23 mouse cellular contexts compared by ENCODE assay signal in the genomic region with DNA sequence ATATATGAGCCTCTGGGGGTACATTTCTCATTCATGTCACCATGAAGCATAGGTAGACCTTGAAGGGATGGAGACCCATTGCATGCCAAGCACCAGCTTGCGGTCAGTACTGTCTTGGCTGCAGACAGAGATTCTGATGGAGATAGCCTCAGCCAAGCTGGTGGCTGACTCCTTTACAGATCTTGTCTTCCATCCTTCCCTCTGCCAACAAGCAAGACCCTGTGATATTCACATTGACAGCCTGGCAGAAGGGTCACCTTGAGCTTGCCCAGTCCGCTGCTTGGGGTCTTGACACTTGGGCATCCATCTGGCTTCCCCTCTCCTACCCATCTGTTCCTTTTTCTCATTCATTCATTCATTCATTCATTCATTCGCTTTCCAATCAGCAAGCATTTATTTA.
DNase-seq lines count a peak whose midpoint lies in the region; ATAC-seq and TF ChIP-seq lines count a peak whose summit lies in the region.
"Had no signal": no experiment of that assay in that cellular context is flagged by ENCODE, and none has a peak within 500 bp of the region (broad histone marks: within the 10 kb centered on the region; RNA-seq: fewer than 3 reads in every experiment).

No protein-coding gene starts in this region.

- no peak for TF ChIP-seq POLR2A in cerebellum, adult 2 months (IDR thresholded peaks at IDR 0.05; ENCODE audit: borderline replicate concordance, insufficient read depth, low read length)
- no peak for TF ChIP-seq POLR2A in olfactory bulb, adult 2 months (IDR thresholded peaks at IDR 0.05; ENCODE audit: insufficient read depth, low read depth, low read length)

- ATAC-seq in hindbrain, postnatal 0 days: peak; percentile 54; the same call in 1 of the 2 replicates
- ATAC-seq in hindbrain, embryonic 13.5 days (ENCODE audit: low FRiP score): no peak
- no peak for ATAC-seq in lung, embryonic 16.5 days (ENCODE audit: low read depth)
- ATAC-seq: forebrain, embryonic 13.5 days; forebrain, embryonic 16.5 days had no signal

- H3K27ac ChIP-seq in cerebellum, adult 2 months (ENCODE audit: insufficient read depth, low read length): no peak overlapping the region
- no peak overlapping the region for H3K27ac ChIP-seq in hindbrain, postnatal 0 days
- H3K27ac ChIP-seq in hindbrain, embryonic 13.5 days: no peak overlapping the region
- 0 out of 2 replicates have a peak overlapping the region, but pooled peaks have one; percentile 6 for H3K27ac ChIP-seq in lung, embryonic 16.5 days (ENCODE audit: low read length)
- H3K27ac ChIP-seq in olfactory bulb, adult 2 months (ENCODE audit: insufficient read depth, low read depth, low read length): peak overlapping the region; percentile 63
- H3K27ac ChIP-seq: forebrain, embryonic 10.5 days; forebrain, embryonic 13.5 days; hindbrain, embryonic 10.5 days; hindbrain, embryonic 14.5 days had no signal

- H3K9me3 ChIP-seq in hindbrain, postnatal 0 days (ENCODE audit: low read length): no peaks in the 10 kb centered on the region
- H3K9me3 ChIP-seq in hindbrain, embryonic 13.5 days: no peaks in the 10 kb centered on the region
- no peaks in the 10 kb centered on the region for H3K9me3 ChIP-seq in lung, embryonic 16.5 days (ENCODE audit: control insufficient read depth, low read length)
- H3K9me3 ChIP-seq: forebrain, embryonic 10.5 days; forebrain, embryonic 13.5 days; hindbrain, embryonic 10.5 days had no signal

- no peaks in the 10 kb centered on the region for H3K27me3 ChIP-seq in cerebellum, adult 2 months (ENCODE audit: control insufficient read depth, insufficient read depth, low read length)
- H3K27me3 ChIP-seq in hindbrain, postnatal 0 days (ENCODE audit: insufficient read depth, low read length): no peaks in the 10 kb centered on the region
- H3K27me3 ChIP-seq in hindbrain, embryonic 13.5 days: no peaks in the 10 kb centered on the region
- no peaks in the 10 kb centered on the region for H3K27me3 ChIP-seq in lung, embryonic 16.5 days (ENCODE audit: control insufficient read depth, insufficient read depth, low read depth, low read length)
- H3K27me3 ChIP-seq: CH12.LX; forebrain, embryonic 13.5 days; Patski had no signal

- no peak overlapping the region for H3K4me3 ChIP-seq in cerebellum, adult 2 months (replicated peaks; ENCODE audit: insufficient read depth, low read depth, low read length)
- H3K4me3 ChIP-seq in hindbrain, postnatal 0 days (ENCODE audit: low read length): no peak overlapping the region
- no peak overlapping the region for H3K4me3 ChIP-seq in hindbrain, embryonic 13.5 days
- no peak overlapping the region for H3K4me3 ChIP-seq in lung, embryonic 16.5 days (ENCODE audit: low read length)
- no peak overlapping the region for H3K4me3 ChIP-seq in olfactory bulb, adult 2 months (ENCODE audit: insufficient read depth, low read depth, low read length)
- H3K4me3 ChIP-seq: forebrain, embryonic 10.5 days; forebrain, embryonic 13.5 days; hindbrain, embryonic 10.5 days had no signal

- H3K9ac ChIP-seq in hindbrain, postnatal 0 days (replicated peaks; ENCODE audit: low read length): no peak overlapping the region
- no peak overlapping the region for H3K9ac ChIP-seq in hindbrain, embryonic 13.5 days
- no peak overlapping the region for H3K9ac ChIP-seq in lung, embryonic 16.5 days (ENCODE audit: low read length)
- H3K9ac ChIP-seq: forebrain, embryonic 13.5 days; hindbrain, embryonic 14.5 days had no signal

- peaks cover 50% of the 10 kb centered on the region for H3K4me1 ChIP-seq in cerebellum, adult 2 months (ENCODE audit: control insufficient read depth, insufficient read depth, low read length)
- peaks cover 5% of the 10 kb centered on the region; the same call in 1 of the 2 replicates for H3K4me1 ChIP-seq in hindbrain, postnatal 0 days (ENCODE audit: insufficient read depth, low read length)
- peaks cover 6% of the 10 kb centered on the region for H3K4me1 ChIP-seq in hindbrain, embryonic 13.5 days (replicated peaks)
- peaks cover 6% of the 10 kb centered on the region for H3K4me1 ChIP-seq in lung, embryonic 16.5 days (replicated peaks; ENCODE audit: control insufficient read depth, insufficient read depth, low read length)
- H3K4me1 ChIP-seq in olfactory bulb, adult 2 months (ENCODE audit: control insufficient read depth, insufficient read depth, low read length): peaks cover 40% of the 10 kb centered on the region
- H3K4me1 ChIP-seq: forebrain, embryonic 10.5 days; forebrain, embryonic 13.5 days; hindbrain, embryonic 10.5 days had no signal

- H3K4me2 ChIP-seq in hindbrain, postnatal 0 days (ENCODE audit: low read depth, low read length): no peak overlapping the region
- no peak overlapping the region for H3K4me2 ChIP-seq in hindbrain, embryonic 13.5 days
- no peak overlapping the region for H3K4me2 ChIP-seq in lung, embryonic 16.5 days (ENCODE audit: low read depth, low read length)
- H3K4me2 ChIP-seq: forebrain, embryonic 13.5 days; heart, embryonic 11.5 days; hindbrain, embryonic 14.5 days had no signal

- peak; percentile 88 to 91 for DNase-seq in cerebellum, postnatal 10 days
- no peak for DNase-seq in cerebellum, adult 2 months
- DNase-seq in hindbrain, postnatal 0 days (ENCODE audit: low spot score): peak; percentile 28
- no peak for DNase-seq in lung, postnatal 25 days (ENCODE audit: low spot score)
- DNase-seq: adrenal gland, postnatal 10 days; adrenal gland, postnatal 36 days; B cell, adult 2 months; cerebellum, adult 18-20 months; gastrocnemius, postnatal 10 days; gastrocnemius, postnatal 36 days; heart, postnatal 36 days had no signal

- no peak for TF ChIP-seq CTCF in cerebellum, adult 2 months (IDR thresholded peaks at IDR 0.05; ENCODE audit: borderline replicate concordance, insufficient read depth, low read depth, low read length)
- TF ChIP-seq CTCF in hindbrain, postnatal 0 days (IDR thresholded peaks at IDR 0.05; ENCODE audit: low read depth): no peak
- TF ChIP-seq CTCF in olfactory bulb, adult 2 months (IDR thresholded peaks at IDR 0.05; ENCODE audit: insufficient read depth, low read depth, low read length): no peak

- no peaks in the 10 kb centered on the region for H3K36me3 ChIP-seq in hindbrain, postnatal 0 days (ENCODE audit: insufficient read depth, low read length)
- no peaks in the 10 kb centered on the region for H3K36me3 ChIP-seq in hindbrain, embryonic 13.5 days
- no peaks in the 10 kb centered on the region for H3K36me3 ChIP-seq in lung, embryonic 16.5 days (ENCODE audit: control insufficient read depth, insufficient read depth, low read length)
- H3K36me3 ChIP-seq: forebrain, embryonic 10.5 days; G1E; hindbrain, embryonic 10.5 days had no signal

- WGBS in cerebellum, adult 2 months: 39% methylated on average over 3 of the region's 3 CpGs
- WGBS in hindbrain, postnatal 0 days: 89% methylated on average over 3 of the region's 3 CpGs
- whole genome bisulfite sequencing in hindbrain, embryonic 13.5 days: 94% methylated on average over 3 of the region's 3 CpGs
- 94% methylated on average over 3 of the region's 3 CpGs for WGBS in lung, embryonic 16.5 days
- WGBS in olfactory bulb, adult 2 months: 96% methylated on average over 3 of the region's 3 CpGs

Comparison
In these comparisons a context has a peak if more than half of its experiments do, and no peak if none do; other contexts are left out.
1. DNase-seq: peak in cerebellum, postnatal 10 days (2 of 2) and hindbrain, postnatal 0 days (single experiment); none in cerebellum, adult 2 months (0 of 2) and lung, postnatal 25 days (single experiment).
2. H3K27ac ChIP-seq: peak in lung, embryonic 16.5 days (single experiment) and olfactory bulb, adult 2 months (single experiment); none in cerebellum, adult 2 months (single experiment), hindbrain, postnatal 0 days (single experiment) and hindbrain, embryonic 13.5 days (single experiment).